ENCODE assay signal across 6 mouse cellular contexts in the genomic region with DNA sequence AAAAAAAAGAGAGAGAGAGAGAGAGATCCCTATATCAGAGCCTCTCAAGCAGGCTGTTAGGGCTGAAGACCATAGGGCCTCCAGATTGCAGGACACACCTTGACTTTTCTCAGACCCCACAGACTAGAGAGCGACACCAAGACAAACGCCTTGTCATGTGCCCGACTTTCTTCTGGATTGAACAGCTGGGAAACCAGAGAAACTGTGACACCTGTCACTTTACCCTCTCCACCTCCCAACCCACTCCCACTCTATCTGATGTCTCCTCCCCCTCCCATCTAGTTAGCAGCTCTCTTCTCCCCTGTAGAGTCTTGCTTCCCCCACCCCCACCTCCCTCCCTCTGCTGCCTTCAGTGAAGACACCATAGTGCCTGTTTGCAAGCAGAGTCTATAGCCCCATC. TPM values are rescaled to one million over a fixed set of nuclear protein-coding genes. Genes with fewer than 3 reads are reported as not detected.
ATAC-seq and TF ChIP-seq lines count a peak whose summit lies in the region.
"Had no signal": no experiment of that assay in that cellular context is flagged by ENCODE, and none has a peak within 500 bp of the region (broad histone marks: within the 10 kb centered on the region; RNA-seq: fewer than 3 reads in every experiment).

No protein-coding gene starts in this region.

- H3ac ChIP-seq in myocyte (ENCODE audit: control insufficient read depth, insufficient read length), result no peak overlapping the region

- H3K4me3 ChIP-seq in myocyte, result no peak overlapping the region
- H3K4me3 ChIP-seq in hindbrain, embryonic 12.5 days, result no peak overlapping the region

- no peak overlapping the region for H3K9ac ChIP-seq in hindbrain, embryonic 12.5 days

- no peak for ATAC-seq in hindbrain, embryonic 12.5 days (ENCODE audit: low FRiP score)
- ATAC-seq: activated CD4-positive, CD25-positive, alpha-beta regulatory T cell, adult 4 months; CD4-positive, CD25-positive, alpha-beta regulatory T cell, adult 4 months; Patski had no signal

- H3K79me2 ChIP-seq in myocyte (ENCODE audit: control insufficient read depth, insufficient read depth), result no peaks in the 10 kb centered on the region

- H3K9me3 ChIP-seq in hindbrain, embryonic 12.5 days (replicated peaks), result no peaks in the 10 kb centered on the region
- H3K9me3 ChIP-seq: G1E had no signal

- 76% methylated on average over 3 of the region's 3 CpGs for WGBS in hindbrain, embryonic 12.5 days

- no peak for TF ChIP-seq POLR2A in myocyte (IDR thresholded peaks at IDR 0.05; ENCODE audit: insufficient read length, low read depth)

- no peak overlapping the region for H3K4me2 ChIP-seq in myocyte (ENCODE audit: low read depth)
- no peak overlapping the region for H3K4me2 ChIP-seq in hindbrain, embryonic 12.5 days (replicated peaks)

- no peak overlapping the region for H3K27ac ChIP-seq in hindbrain, embryonic 12.5 days

- H3K36me3 ChIP-seq in myocyte (ENCODE audit: control insufficient read depth, insufficient read depth), result no peaks in the 10 kb centered on the region
- no peaks in the 10 kb centered on the region for H3K36me3 ChIP-seq in hindbrain, embryonic 12.5 days

- peaks cover 38% of the 10 kb centered on the region for H3K4me1 ChIP-seq in hindbrain, embryonic 12.5 days

- no peaks in the 10 kb centered on the region for H3K27me3 ChIP-seq in myocyte (ENCODE audit: control insufficient read depth, insufficient read depth, insufficient read length)
- H3K27me3 ChIP-seq in hindbrain, embryonic 12.5 days, result no peaks in the 10 kb centered on the region
- H3K27me3 ChIP-seq: Patski had no signal

TF ChIP-seq in myocyte, 11 proteins besides CTCF, POLR2A, EP300 and RAD21:
- TF ChIP-seq POLR2AphosphoS2 (IDR thresholded peaks at IDR 0.05; ENCODE audit: insufficient read length, low read depth) (no peak), REST (IDR thresholded peaks at IDR 0.05; ENCODE audit: insufficient read depth, insufficient read length) (no peak), MYOD1 (IDR thresholded peaks at IDR 0.05; ENCODE audit: control insufficient read depth in 1 of 3, insufficient read length in 2 of 3, low read depth in 2 of 3) (peak in 1 of 3 experiments; percentile 54), MYOG (IDR thresholded peaks at IDR 0.05; ENCODE audit: control insufficient read depth in 1 of 3, insufficient read depth in 1 of 3, insufficient read length in 2 of 3, low read depth in 2 of 3) (peak in 1 of 3 experiments; percentile 54), TCF12 (IDR thresholded peaks at IDR 0.05; ENCODE audit: insufficient read depth, poor library complexity, severe bottlenecking) (peak; percentile 19), SRF (IDR thresholded peaks at IDR 0.05; ENCODE audit: control insufficient read depth, insufficient read length, low read depth) (no peak), CEBPB (IDR thresholded peaks at IDR 0.05; ENCODE audit: insufficient read depth, poor library complexity, severe bottlenecking) (no peak), TCF3 (IDR thresholded peaks at IDR 0.05; ENCODE audit: insufficient read length, low read depth) (no peak), E2F4 (IDR thresholded peaks at IDR 0.05; ENCODE audit: insufficient read depth) (no peak)

RNA-seq across cellular contexts. Expression of a gene that starts 28.3 kb away (rescaled TPM):
- 19.0 TPM for polyA plus RNA-seq in myocyte (2012; fragmentation: generic; extraction: Trizol)
- polyA plus RNA-seq in hindbrain, embryonic 12.5 days (2016; fragmentation: Nextera tagmentation; extraction: Ambion mirVana), result 7.8 and 10.4 TPM in 2 replicates

RNA-seq across cellular contexts. Expression of a gene that starts 35.4 kb away (rescaled TPM):
- 11.3 TPM for polyA plus RNA-seq in myocyte (2012; fragmentation: generic; extraction: Trizol)
- polyA plus RNA-seq in hindbrain, embryonic 12.5 days (2016; fragmentation: Nextera tagmentation; extraction: Ambion mirVana), result 6.4 and 7.4 TPM in 2 replicates
- polyA plus RNA-seq: G1E had no signal
